Mouse (Mus musculus) lung, adult 2 months (tissue): ENCODE data around the gene Nsg1.

Experiments used
- CTCF ChIP-seq: fragments of 200-500 bp; IDR thresholded peaks from 2 replicates; pipeline ENCODE4 v1.5.1; 2011; ENCODE audit warnings: mild to moderate bottlenecking, low read length, control low read depth; ENCODE audit not compliant: insufficient read depth
- POLR2A ChIP-seq: fragments of 200-500 bp; IDR thresholded peaks from 2 replicates; pipeline ENCODE4 v1.6.1; 2011; ENCODE audit warnings: low read depth, mild to moderate bottlenecking, control low read depth, low read length, borderline replicate concordance; ENCODE audit errors: extremely low read depth

- no peak for TF ChIP-seq POLR2A
- TF ChIP-seq CTCF: no peak
Observed at GRCm38 (mm10) chr5:38187006-38187405, 27.3 kb upstream of the Nsg1 start.
